Mouse (Mus musculus): ENCODE data around the gene Gm42674.

- no peak for TF ChIP-seq HCFC1 (IDR thresholded peaks at IDR 0.05; ENCODE audit: borderline replicate concordance, insufficient read depth, low read length)
- no peak for TF ChIP-seq ZNF384 (IDR thresholded peaks at IDR 0.05; ENCODE audit: low read depth, low read length)
Measured at GRCm38 (mm10) chr3:90612728-90613291, 11.1 kb downstream of the Gm42674 start, which contains the start of gene S100a6.

All from ES-E14 (cell line).